Mouse (Mus musculus) thymus, postnatal 0 days (tissue): ENCODE measurements around the gene Rhobtb1. TPM values are rescaled to one million over a fixed set of nuclear protein-coding genes. Genes with fewer than 3 reads are reported as not detected.

Experiments used
- DNase-seq: peaks from one replicate; pipeline ENCODE4 v3.0.0-alpha.2; 2015; ENCODE audit warnings: low spot score
- polyA plus RNA-seq: library from polyadenylated mRNA; unstranded; fragments of >200 nt; fragmentation: Nextera tagmentation; extraction: Ambion mirVana; gene quantifications from 2 replicates; pipeline ENCODE4 v1.2.1, GENCODE M21; 2015

The Rhobtb1 gene
- polyA plus RNA-seq, 1 experiment from 2014 or later, result 4.9 TPM

DNA sequence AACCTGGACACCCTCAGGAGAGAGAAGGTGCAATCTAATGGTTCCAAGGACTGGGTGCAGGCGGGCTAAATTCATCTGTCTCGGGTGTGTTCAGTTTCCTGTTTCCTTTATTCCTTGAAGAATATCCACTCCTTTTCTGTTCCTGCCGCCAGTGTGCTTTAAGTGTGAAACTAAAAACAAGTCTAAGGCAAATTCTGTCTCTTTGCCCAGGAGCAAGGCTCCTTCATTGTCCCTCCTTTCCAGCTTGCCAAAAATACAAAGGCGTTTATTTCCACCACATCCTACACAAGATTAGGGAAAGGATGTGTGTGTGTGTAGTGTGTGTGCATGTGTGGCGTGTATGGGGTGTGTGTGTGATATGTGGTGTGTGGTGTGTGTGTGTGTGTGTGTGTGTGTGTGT is 11.3 kb downstream of the Rhobtb1 start:
- no peak for DNase-seq

GRCm38 (mm10) chr10:69163216-69163615 is 12.0 kb downstream of the Rhobtb1 start:
- DNase-seq, result no peak

DNA sequence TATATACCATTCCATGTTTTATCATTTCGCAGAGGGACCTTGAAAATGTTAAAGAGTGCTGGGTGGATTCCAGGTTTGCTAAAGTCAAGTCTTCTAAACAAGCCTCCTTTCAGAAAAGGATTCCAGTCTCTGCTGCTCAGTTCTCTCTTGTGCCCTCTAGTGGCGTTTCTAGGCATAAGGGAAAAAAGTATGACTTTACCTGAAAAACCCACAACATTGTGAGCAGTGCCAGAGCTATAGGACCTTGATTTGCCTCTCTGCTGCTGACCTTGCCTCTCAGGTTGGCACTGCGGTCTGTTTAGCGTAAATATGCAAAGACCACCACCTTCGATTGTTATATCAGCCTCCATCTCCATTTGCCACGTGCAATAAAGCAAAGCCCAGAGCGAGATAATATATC is 13.9 kb downstream of the Rhobtb1 start:
- DNase-seq, result peak; percentile 60

DNA sequence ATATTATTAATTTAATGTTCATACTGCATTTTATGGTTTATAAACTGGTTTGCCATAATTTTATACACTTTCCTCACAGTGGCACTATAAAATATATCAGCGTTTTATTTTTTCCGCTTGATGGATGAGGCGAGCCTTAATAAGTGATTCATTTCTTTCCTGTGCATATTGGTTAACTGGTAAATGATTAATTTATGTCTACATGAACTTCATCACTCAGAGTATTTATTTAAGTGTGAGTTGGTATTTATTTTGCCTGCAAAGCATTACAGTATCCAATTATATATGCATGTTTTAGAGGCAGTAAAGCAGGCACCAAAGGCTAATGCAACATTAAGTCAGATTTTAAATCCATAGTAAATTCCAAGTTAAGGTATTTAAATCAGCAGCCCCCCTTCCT is 14.6 kb downstream of the Rhobtb1 start:
- no peak for DNase-seq

- no peak for DNase-seq
Measured at GRCm38 (mm10) chr10:69166514-69166913, 15.3 kb downstream of the Rhobtb1 start.

DNA sequence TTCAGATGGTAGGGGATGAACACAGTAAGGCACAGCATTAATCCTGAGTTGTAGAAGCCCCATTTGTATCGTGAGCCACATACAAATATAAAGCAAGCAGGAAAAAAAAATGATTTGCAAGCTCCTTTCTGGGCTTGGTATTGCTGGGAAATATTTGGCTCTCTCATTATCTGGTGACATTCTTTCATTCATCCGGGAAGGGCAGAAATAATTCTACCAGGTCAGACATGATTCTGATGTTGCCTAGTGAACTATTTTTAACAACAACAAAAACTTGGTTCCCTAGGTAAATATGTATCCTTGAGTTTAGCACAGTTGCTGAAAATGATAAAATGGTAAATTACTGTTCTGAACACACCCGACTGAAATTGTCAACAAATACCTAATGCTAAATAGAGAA is 21.2 kb downstream of the Rhobtb1 start:
- DNase-seq, result no peak

DNA sequence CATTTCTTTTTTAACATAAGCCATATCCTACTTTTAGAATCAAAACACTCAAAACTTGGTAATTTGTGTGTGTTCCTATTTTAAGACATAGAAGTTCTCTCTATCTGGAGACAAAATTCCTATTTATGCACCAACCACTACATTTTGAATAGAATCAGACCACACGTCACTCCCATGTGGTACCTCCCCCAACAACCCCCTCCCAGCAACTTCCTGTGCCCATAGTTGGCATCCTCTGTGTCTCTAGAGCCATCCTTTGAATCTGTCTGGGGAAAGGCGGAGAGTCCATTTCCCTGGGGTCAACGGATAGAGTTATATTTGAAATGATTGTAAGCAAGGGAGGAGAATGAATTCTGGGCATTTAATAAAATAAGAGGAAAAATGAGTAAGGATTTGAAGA is 24.9 kb downstream of the Rhobtb1 start:
- DNase-seq, result no peak

GRCm38 (mm10) chr10:69179341-69179740 is 28.1 kb downstream of the Rhobtb1 start:
- DNase-seq, result no peak

GRCm38 (mm10) chr10:69180997-69181396 is 29.8 kb downstream of the Rhobtb1 start:
- DNase-seq, result no peak

GRCm38 (mm10) chr10:69184903-69185302 is 33.7 kb downstream of the Rhobtb1 start:
- DNase-seq, result no peak

GRCm38 (mm10) chr10:69185431-69185830 is 34.2 kb downstream of the Rhobtb1 start:
- DNase-seq, result no peak

DNA sequence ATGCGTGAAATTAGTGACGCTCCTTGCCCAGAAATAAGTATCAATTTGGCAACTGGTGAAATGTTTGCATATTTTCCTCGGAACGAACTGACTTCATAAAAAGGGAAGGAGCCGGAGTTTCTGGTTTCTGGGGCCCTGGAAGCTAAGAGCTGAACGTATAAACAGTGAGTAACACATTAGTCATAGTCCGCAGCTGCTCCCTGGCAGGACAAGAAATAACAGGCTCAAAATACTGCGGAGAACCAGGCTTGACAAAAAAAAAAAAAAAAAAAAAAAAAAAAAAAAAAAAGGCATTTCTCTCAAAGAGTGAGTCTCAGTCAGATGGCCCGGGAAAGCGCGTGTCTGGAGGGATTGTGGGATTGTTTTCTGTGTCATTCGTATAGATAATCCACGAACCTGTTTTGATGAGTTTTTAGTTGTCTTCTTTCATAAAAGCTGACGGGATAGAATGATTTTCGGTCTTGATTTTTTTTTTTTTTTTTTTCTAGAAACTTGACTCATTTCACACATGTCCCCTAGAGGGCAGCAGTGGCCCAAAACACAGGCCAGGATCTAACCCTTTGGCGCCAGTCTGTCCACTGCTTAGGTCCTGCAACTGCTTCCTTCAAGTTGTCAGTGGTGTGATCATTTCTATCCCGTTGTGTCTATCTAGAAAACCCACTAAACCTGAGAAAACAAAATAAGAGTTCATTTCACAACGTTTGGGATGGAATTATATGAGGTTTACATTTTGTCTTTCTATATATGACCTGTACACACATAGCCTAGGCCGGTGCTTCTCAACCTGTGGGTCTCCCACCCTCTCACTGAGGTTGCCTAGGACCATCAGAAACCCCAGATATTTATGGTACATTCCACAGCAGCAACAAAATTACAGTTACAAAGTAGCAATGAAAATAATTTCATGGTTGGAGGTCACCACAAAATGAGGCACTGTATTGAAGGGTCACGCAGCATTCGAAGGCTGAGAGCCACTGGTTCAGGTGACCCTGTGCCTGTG is 35.0 kb downstream of the Rhobtb1 start:
- DNase-seq, result peak; percentile 54

GRCm38 (mm10) chr10:69187773-69188443 is 36.7 kb downstream of the Rhobtb1 start:
- DNase-seq, result no peak

DNA sequence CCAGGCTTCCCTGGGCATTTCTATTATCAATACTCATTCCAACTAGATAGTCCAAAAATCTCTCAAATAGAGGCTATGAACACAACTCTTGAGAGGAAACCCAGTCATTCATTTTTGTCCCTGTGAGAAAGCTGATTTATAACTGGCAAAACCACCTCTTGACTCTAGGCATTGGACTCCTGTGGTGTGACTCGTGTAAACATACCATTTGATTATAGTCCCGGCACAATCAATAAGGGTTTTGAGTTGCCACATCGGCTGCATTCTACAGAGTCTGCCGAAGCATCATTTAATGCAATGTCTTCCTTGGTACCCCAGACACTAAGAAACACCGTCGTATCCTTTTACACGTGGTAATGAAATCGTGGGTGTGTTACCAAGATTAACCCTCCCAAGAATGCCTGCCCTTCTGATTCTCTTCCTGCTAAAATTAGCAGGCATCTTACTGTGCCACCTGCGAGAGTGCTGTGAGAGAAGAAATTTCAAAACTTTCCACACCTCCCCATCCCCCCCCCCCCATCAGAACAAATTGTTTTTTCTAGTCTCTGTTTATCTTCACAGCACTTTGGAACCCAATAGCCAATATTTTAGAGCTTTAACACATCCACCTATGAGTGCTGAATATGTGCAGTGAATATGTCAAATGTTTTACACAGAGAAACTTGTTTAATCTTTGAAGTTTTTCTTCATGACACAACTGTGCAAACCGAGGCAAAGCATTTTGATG is 39.4 kb downstream of the Rhobtb1 start:
- no peak for DNase-seq

GRCm38 (mm10) chr10:69192266-69192665 is 41.0 kb downstream of the Rhobtb1 start:
- no peak for DNase-seq

DNA sequence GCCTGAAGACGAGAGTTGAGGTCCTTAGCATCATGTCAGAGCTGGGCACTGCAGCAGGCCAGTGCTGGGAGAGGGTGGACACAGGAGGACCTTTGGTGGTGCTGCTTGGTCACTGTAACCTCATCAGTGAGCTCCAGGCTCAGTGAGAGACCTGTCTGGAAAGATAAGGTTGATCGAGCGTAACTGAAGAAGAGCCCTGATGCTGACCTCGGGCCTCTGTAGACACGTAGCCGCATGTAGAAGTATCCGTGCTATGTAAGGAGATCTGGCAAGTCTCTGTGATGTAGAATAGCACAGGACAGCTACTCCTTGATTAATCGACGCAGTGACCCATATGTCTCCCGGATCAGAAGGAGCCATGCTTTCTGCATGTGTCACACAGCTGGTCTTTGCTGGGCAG is 42.5 kb downstream of the Rhobtb1 start:
- no peak for DNase-seq

DNA sequence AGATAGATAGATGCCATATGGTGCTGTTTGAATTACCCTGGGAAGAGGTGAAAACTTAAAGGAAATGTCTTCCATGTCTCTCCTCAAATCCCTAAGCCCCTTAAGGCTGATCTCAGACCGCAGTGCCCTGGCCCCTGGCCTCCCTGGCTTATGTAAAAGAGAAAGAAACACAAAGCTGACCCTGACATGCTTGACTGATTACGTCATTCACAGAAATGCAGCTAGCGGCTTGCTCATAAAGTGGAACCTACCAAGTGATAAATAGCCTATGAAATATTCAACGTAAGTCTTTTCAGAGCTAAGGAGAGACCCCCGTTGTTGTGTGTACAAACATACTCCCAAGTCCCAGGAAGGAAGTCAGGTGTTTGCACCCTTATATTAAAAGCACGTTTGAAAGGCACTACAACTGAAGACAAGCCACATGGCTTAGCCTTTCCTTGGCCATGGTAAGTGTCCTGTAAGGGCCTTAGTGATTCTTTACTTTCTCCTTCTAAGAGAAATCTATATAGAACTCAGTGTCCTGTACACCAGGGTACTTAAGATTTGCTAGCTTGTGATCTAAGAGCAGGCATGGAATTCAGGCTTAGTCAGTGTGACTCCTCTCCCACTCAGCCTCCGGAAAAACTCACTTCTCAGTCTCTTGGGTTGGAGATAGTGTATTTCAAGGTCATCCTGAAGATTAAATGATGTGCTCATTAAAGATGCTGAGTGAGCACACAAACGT is 53.6 kb downstream of the Rhobtb1 start:
- no peak for DNase-seq

DNA sequence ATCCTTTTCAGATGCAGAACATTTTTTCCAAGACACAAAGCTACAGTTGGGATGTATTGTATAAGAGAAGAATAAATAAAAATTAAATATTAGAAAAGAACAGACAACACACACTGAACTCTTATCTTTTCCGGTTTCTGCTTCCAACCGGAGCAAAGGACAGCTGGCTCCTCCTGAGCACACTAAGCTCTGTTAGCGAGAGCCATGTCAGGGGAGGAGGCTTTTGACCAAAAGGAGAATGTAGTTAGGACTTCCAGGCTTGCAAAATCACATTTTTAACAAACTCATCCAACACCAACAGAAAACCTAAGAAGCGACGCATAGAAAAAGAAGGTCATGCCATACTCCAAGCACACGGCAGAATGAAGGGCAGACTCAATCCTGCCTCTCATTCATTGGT is 54.8 kb downstream of the Rhobtb1 start:
- DNase-seq, result no peak

- DNase-seq, result no peak
Measured at GRCm38 (mm10) chr10:69207481-69207880, 56.2 kb downstream of the Rhobtb1 start.

DNA sequence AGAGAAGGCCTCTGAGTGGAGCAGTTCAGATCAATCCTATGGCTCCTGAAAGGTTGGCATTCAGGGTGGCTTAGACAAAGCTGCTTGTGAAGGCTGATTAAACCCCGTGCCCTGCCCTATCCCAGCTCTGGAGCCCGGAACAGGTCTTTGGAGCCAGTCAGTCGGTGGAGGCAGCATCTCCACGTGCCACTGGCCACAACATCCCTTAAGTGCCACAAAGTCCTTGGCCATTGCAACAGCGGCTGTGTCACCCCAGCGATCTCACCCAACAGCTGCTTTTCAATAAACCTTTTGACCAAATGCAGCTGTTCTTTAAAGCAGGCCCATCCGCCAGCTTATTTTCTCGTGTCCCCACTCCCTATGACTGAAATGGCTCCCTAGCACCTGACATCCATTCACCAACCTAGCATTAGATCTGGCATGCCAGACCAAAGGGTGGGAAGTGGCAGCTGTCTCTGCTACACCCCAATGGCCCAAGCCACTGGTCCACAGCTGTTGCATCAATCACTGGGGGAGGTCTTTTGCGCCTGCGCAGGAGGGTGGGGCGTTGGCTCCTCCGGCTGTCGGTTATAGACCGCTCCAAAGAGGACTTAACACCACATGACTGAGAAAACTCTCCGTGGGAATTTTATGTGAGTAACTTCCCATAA is 56.9 kb downstream of the Rhobtb1 start:
- no peak for DNase-seq

GRCm38 (mm10) chr10:69208705-69209104 is 57.5 kb downstream of the Rhobtb1 start:
- no peak for DNase-seq
